Mouse (Mus musculus) C2C12 (cell line): ENCODE measurements at regions not wholly inside any gene's neighbourhood (a gene's known extent, or its start where the extent isn't known, plus 50 kb on each side); places are given as distances from the start of the nearest gene placed in this dataset.

Experiments
- CTCF ChIP-seq: IDR thresholded peaks from one replicate; pipeline ENCODE4 v1.5.1; 2011; ENCODE audit not compliant: control insufficient read depth, insufficient read depth, insufficient read length
- MYOD1 ChIP-seq: IDR thresholded peaks from one replicate; pipeline ENCODE4 v1.6.1; 2011; ENCODE audit warnings: low read depth; ENCODE audit not compliant: control insufficient read depth, insufficient read length

DNA sequence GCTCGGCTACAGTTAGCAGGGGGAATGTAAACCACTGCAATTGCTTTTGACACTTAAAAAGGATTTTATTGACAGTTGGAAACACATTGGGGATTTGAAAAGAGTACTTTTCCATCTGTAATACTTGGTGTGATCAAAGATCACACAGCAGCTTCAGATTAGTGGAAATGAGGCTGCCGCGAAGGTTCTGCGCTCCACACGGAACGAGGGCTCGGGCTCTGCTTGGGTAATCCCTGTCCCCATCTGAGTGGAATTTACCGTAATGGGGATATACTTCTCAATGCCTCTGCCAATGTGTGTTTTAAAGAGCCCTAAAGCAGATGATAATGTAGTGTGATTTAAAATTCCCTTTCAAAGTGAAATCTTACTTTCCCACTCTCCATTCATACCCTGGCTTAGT, 194.4 kb upstream of the Adamts16 start:
- no peak for TF ChIP-seq CTCF
- no peak for TF ChIP-seq MYOD1
